Mouse (Mus musculus): Measurements from ENCODE around the gene Gm7544.
"Not testable (repeated sequence)": the region's sequence is repeated elsewhere in the genome, so short reads cannot be mapped to it uniquely, and the experiment has no call there.

The Gm7544 gene
- long read RNA-seq, experiment 1, result 0 reads
- long read RNA-seq, experiment 2, result 0 reads

DNA sequence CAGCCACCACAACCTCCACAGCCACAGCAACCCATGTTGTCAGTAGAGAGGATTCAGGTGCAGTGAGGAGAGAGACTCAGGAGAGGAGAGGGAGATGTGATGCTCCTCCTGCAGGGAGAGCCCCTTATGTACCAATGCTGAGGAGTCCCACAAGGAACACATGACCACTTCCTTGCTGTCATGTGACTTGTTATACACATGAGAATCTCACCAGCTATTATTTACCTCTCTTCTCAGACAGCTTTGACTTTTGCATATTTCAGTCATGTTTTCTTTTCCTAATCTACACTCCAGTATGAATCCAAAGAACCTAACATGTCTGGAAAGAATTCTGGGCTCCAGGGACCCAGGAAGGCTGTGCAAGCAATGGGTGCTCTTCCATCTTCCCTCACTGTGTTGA is at the start of gene Gm7544:
Gm7544 (minus strand) TSS at position 101 of the 400 bp plus-strand sequence.
- intact Hi-C loops (cut with DNase I), result not testable (repeated sequence)

DNA sequence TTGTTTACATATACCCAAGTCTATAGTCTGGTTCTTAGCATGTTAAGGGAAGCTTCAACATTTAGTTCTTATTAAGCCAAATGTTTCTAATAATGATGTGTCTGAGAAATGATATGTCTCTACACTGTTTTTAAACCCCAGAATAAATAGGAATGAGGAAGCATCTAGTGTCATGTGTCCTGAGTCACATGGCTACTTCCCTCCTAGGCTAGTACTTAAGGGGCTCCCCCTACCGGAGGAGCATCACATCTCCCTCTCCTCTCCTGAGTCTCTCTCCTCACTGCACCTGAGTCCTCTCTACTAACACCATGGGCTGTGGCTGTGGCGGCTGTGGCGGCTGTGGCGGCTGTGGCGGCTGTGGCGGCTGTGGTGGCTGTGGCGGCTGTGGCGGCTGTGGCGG is 44.5 kb upstream of the Gm7544 start, which contains the start of gene Gm47959:
Gm47959 (plus strand) TSS at position 243 of the 400 bp plus-strand sequence.
- intact Hi-C loops (cut with DNase I), result not testable (repeated sequence)

DNA sequence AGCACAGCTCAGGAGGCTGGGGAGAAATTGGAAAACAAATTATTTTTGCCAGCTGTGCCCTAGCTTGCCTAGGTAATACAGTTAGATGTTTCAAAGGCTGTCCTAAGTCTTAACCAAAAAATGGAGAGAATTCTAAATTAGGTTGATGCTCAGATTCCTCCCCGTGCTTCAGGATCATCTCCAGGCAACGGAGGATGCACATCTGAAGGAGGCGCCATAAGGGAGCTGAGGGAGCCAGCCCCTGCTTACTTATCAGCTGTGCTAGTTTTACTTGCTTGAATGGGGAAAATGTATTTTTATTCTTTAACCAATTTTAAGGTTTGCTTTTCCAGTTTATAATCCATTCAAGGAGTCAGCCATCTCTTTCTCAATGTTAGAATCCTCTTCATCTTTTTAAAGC is 38.1 kb upstream of the Gm7544 start:
- intact Hi-C loops (cut with DNase I), result no loop called here

DNA sequence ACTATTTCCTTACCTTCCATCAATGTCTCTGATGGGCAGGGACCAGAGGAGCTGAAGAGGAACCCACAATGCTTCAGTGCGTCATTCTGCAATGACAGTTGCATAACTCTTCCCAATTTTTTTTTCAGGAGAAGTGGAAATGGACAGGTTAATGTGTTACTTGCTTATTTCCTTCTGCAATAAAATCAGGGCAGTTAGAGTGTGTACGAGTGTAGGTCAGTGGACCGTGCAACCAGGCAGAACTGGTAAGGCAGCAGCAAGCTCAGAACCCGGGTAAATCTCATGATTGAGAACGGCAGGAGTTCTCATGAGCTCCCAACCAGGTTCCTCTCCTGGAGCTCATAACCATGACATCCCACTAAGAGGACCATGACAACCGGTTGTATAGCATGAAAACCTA is 36.3 kb upstream of the Gm7544 start:
- intact Hi-C loops (cut with DNase I), result no loop called here

DNA sequence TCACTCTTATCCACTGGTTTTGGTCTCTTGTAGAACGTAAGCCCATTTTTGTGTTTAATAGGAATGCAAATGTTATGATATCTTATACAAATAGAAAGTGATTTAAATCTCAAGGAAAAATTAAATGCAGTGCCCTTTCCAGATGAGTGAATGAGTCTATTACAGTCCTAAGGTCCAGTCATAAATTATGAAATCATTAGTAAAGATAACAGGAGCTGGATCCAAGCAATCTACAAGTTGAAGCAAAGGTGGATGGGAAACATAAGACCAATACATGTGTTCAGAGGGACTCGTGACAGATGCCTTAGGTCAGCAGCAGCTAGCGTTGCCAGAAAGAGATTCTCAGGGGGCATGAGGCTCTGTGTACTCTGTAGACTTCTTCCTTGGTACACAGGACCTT is 35.8 kb upstream of the Gm7544 start:
- intact Hi-C loops (cut with DNase I), result no loop called here

DNA sequence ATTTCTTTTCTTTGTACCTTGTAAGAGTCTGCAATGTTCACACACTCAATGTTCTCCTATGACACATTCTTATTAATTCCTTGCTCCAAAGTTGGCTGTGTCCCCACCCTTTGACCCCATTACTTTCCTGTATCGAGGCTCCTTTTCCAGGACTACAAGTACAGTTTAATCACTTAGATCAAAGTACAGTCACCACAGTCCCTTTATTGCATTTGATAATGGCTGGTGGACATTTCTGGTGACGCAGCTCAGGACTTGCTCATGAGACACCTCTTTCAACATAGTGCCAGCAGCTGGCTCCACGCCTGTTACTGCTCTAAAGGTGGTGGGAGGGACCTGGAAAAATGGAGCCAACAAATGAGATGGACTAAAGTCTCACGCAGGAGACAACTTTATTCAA is 35.2 kb upstream of the Gm7544 start:
- intact Hi-C loops (cut with DNase I), result no loop called here

DNA sequence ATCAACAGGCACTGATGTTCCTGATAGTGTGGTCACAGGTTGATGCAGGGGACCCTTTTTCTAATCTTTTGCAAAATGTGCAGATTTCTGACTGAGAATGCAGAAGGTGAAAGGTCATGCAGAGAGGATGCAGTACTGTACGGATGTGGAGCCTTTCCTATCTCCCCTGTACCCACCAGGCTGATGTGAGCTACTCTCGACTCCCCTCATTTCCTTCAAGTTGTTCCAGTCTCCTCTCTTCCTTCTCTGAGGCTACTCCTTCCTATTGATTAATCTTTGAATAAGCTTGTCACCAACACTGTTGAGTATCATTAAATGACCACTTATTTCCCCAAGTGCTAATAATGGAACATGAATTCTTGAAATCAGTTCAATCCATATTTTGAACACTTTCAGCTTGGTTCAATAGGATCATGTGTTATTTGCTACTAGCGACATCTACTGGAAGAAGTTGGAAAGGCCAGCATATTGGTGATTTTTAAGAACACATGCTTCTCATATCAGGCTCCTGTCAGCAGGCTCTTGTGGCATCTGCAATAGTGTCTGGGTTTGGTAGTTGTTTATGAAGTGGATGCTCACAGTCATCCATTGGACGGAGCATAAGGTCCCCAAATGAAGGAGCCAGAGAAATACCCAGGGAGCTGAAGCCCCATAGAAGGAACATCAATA is 31.9 kb upstream of the Gm7544 start:
- intact Hi-C loops (cut with DNase I), result loop anchor here (1.0 to 5.0 kb wide), 2 partner anchors 80 to 201 kb away; no protein-coding TSS in a partner anchor

DNA sequence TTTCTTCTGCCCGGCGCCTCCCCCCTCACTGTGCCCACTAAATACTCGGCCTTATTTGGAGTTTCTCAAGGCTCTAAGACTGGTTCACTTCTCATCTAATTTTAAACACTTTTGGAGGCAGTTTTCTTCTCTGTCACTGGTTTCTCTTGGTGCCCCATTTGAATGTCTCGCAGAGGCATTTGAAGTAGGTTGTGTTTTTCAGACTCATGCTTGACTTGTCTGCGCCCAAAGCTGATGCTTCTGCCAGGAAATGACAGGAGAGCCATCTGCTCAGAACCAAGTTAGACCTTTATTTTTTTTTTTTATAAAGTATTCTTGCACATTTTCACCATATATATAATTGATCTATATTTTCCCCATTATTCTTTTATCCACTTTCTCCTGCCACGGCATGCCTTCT is 30.9 kb upstream of the Gm7544 start:
- intact Hi-C loops (cut with DNase I), result loop anchor here (5.0 kb wide), 1 partner anchor 79 kb away; no protein-coding TSS in a partner anchor

DNA sequence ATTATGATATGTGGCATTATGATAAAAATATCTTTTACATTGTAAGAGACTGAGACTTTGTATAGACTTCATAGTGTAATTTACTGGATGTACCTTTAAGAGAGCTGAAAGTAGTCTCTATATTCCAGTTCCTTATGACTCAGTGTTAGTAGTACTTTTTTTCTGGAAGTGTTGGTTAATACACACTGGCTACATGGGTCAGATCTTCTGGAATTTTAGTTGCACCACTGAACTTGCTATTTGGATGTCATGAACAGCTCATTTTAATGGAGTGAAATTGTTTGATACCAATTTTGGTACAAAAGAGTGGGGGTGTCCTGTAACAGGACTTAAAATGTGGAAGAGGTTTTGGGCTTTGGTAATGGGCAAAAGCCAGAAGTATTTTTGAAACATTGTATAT is 22.0 kb upstream of the Gm7544 start:
- intact Hi-C loops (cut with DNase I), result loop anchor here (10.0 kb wide), 1 partner anchor 423 kb away; no protein-coding TSS in a partner anchor

DNA sequence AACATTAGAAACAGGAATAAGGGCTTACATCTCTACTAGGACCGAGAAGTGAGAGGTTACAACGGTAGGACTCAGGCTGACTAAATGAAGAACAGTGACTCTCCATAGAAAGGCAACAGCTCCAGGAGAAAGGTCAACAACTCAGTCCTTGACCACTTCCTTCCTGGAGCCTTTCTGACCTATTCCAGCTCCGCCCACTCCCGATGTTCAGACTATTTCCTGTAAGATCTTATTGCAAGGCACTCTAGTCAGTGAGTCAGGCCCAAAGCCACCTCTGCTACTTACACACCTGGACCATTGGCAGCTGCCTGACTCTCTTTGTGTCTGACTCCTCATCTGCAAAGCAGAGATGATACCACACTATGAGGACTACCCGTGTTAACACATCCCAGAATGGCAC is 19.9 kb upstream of the Gm7544 start:
- intact Hi-C loops (cut with DNase I), result loop anchor here (10.0 kb wide), 1 partner anchor 421 kb away; no protein-coding TSS in a partner anchor

DNA sequence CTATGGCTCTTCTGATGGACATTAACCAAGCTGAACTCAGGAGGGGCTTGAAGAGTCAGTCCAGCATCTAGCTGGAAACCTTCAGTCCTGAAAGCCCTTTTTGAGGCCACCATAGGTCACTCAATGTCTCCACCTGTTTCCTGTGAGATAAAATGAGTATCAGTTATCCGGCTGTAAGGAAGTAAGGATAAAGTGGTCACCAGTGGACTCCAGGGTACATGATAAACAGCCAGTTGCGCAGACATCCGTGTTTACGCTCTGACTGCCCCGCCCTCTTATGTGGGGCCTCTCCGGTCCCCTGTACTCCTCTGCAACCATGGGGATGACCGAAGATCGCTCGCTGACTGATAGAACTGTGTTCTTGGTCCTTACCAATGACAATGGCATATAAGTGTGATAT is 18.5 kb upstream of the Gm7544 start:
- intact Hi-C loops (cut with DNase I), result loop anchor here (5.0 to 10.0 kb wide), 2 partner anchors 187 to 420 kb away; no protein-coding TSS in a partner anchor

DNA sequence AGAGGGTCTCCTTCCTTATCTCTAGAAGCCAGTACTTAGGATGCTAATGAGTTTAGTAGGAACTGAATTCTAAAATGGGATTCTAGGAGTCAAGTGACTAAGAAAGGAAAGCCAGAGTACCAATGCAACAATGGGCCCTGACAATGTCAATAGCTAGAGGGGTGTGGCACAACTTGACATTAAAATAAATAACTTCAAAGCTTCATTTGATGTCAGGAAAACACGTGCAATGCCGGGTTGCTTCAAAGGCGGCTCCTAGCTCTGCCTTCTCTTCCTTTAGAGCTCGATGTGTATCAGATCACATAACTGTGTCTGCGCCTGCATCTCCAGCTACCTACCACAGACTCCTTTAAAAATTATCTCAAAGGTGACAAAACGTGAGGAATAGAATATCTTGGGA is 18.1 kb upstream of the Gm7544 start:
- intact Hi-C loops (cut with DNase I), result loop anchor here (5.0 to 10.0 kb wide), 2 partner anchors 187 to 419 kb away; no protein-coding TSS in a partner anchor

DNA sequence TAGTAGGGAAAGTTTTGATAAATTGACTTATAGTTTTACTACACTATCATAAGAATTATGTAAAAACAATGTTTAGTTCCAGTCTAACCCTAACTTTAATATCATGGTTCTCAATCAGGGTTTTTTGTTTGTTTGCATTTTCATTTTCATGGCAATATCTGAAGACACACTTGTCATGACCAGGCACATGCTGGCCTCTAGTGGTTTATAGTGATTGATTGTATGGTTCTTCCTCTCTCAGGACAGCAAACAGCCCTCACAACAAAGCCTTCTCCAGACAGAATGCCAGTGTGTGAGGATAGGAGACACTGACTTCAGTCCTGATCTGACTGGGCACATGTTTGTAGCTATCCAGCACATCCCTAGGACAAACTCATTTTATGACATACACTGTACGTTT is 17.4 kb upstream of the Gm7544 start:
- intact Hi-C loops (cut with DNase I), result loop anchor here (5.0 to 10.0 kb wide), 2 partner anchors 186 to 418 kb away; no protein-coding TSS in a partner anchor

DNA sequence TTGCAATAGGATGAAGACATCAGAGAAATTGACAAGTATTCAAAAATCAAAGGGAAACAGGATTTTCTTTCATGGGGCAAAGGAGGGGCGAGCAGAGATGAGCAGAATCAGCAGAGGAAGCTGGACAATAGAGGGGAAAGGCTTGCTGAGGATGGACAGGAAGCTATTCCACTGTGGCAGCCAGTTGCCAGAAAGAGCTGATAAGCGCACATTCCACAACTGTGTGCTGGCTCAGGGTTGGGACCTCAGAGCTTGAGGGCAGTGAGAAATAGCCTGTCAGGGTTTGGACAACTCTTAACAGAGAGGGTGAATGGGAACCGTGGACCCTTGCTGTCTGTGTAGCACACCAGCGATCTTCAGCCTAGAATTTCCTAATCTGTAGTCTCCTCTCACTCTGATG is 16.2 kb upstream of the Gm7544 start:
- intact Hi-C loops (cut with DNase I), result loop anchor here (5.0 to 10.0 kb wide), 2 partner anchors 185 to 417 kb away; no protein-coding TSS in a partner anchor

DNA sequence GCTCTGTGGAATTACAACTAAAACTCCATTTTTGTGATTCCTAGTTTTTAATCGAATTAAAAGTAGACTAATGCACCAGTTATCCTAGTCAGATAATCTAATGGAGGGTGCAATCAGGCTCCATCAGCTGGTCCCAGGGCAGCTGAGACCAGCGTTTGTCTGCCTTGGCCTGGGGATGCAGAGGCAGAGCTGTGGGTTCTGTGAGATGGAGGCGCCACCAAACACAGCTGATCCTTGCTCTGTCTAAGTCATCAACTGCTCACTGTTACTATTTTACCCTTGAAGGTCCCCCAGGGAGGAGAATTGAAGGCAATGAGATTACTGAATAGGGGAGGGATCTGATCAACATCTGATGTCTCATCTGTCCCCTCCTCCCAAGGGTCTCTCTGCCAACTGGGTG is 10.6 kb upstream of the Gm7544 start:
- intact Hi-C loops (cut with DNase I), result no loop called here

DNA sequence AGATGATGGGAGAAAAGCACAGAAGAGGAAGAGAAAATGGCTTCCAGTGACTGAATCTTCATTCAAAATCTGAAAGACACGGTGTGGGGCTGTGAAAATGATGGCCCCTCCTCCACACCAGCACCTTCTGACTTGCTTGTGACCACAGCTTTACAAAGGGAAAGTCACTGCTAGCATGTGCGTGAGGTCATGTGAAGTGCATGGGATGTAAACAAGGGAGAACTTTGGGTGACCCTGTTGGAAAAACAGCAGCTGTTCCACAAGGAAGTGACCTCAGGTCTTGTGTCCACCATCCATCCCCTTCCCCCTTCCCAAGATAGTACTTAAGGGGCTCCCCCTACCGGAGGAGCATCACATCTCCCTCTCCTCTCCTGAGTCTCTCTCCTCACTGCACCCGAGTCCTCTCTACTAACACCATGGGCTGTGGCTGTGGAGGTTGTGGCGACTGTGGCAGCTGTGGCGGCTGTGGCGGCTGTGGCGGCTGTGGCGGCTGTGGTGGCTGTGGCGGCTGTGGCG is 4.1 kb upstream of the Gm7544 start, which contains the start of gene Gm47955:
Gm47955 (plus strand) TSS at position 417 of the 516 bp plus-strand sequence.
- intact Hi-C loops (cut with DNase I), result no loop called here

DNA sequence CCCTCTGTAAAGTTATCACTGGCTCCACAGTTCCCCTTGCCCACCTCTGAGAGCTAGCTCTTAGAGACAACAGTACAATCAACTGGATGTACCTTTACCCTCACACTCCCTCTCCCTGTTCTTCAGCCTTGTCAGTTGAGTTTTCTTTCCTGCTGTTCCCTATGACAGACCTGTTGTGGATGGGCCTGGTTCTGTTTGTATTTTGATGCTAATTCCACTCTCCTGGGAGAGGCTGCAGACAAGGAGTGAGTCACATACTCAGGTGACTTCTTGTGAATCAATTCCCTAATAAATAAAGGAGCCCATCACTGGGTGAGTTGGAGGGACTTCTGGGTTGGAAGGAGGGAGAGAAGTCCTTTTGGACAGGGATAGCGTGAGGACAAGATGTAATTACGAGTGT is 7.2 kb downstream of the Gm7544 start:
- intact Hi-C loops (cut with DNase I), result no loop called here

DNA sequence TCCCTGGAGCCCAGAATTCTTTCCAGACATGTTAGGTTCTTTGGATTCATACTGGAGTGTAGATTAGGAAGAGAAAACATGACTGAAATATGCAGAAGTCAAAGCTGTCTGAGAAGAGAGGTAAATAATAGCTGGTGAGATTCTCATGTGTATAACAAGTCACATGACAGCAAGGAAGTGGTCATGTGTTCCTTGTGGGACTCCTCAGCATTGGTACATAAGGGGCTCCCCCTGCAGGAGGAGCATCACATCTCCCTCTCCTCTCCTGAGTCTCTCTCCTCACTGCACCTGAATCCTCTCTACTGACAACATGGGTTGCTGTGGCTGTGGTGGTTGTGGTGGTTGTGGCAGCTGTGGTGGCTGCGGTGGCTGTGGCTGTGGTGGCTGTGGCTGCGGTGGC is 9.8 kb downstream of the Gm7544 start:
- intact Hi-C loops (cut with DNase I), result not testable (repeated sequence)

DNA sequence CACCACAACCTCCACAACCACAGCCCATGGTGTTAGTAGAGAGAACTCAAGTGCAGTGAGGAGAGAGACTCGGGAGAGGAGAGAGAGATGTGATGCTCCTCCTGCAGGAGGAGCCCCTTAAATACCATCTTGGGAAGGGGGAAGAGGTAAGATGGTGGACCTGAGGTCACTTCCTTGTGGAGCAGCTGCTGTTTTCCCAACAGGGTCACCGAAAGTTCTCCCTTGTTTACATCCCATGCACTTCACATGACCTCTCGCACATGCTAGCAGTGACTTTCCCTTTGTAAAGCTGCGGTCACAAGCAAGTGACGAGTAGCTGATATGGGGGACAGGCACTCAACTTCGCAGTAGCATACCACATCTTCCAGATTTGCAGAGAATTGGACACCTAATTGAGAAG is 12.5 kb downstream of the Gm7544 start, which contains the start of gene A030003K21Rik:
A030003K21Rik (minus strand) TSS at position 94 of the 400 bp plus-strand sequence.
- intact Hi-C loops (cut with DNase I), result not testable (repeated sequence)

DNA sequence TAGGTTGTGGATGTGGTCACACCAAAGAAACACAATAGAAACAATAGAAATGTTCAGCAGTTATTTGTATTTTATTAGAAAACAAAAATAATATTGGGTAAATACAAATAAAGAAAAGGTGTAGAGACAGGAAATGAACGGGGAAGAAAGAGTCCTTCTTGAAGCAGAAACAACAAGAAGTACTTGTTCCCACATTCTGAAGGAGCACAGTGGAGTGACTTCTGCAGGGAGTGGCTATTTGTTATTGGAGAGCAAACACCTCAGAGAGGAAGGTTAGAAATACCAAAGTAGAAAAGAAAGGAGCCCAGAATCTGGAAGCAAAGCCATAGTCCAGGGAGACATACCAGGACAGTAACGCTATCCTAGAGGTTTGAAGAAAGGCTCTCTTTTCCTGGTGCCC is 13.3 kb downstream of the Gm7544 start:
- intact Hi-C loops (cut with DNase I), result not testable (repeated sequence)

DNA sequence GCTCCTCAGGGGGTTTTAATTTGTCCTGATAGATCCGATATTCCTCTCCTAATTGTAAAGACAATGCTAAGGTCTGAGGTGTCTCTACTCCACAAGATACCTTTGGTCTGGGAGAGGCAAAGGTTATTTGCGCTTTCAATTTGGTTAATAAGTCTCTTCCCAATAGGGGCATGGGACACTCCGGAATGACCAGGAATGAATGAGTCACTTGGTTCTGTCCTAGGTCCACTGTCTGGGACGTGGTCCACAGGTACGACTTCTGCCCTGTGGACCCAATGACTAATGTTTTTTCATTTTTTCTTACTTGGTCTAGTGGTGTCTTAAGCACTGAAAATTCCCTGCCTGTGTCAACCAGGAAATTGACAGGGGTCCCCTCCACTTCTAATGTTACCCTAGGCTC is 17.1 kb downstream of the Gm7544 start:
- intact Hi-C loops (cut with DNase I), result no loop called here

DNA sequence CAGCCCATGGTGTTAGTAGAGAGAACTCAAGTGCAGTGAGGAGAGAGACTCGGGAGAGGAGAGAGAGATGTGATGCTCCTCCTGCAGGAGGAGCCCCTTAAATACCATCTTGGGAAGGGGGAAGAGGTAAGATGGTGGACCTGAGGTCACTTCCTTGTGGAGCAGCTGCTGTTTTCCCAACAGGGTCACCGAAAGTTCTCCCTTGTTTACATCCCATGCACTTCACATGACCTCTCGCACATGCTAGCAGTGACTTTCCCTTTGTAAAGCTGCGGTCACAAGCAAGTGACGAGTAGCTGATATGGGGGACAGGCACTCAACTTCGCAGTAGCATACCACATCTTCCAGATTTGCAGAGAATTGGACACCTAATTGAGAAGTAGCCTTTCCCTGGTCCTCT is 24.5 kb downstream of the Gm7544 start, which contains the start of gene Gm6217:
Gm6217 (minus strand) TSS at position 74 of the 400 bp plus-strand sequence.
- intact Hi-C loops (cut with DNase I), result not testable (repeated sequence)

Data from adrenal gland (tissue).